Mouse (Mus musculus): ENCODE measurements around the gene Plcb4. TPM values are rescaled to one million over a fixed set of nuclear protein-coding genes. Genes with fewer than 3 reads are reported as not detected.
"Not testable (repeated sequence)": the region's sequence is repeated elsewhere in the genome, so short reads cannot be mapped to it uniquely, and the experiment has no call there.

Gene Plcb4
- polyA plus RNA-seq, 1 experiment, result 6.1 TPM

GRCm38 (mm10) chr2:135985536-135986265 lies 326.9 kb downstream of the Plcb4 start:
- H3K27me3 ChIP-seq (replicated peaks; ENCODE audit: control insufficient read depth, insufficient read depth, low read length), result no peaks in the 10 kb centered on the region
- no peaks in the 10 kb centered on the region for H3K36me3 ChIP-seq (ENCODE audit: control insufficient read depth, insufficient read depth, low read length)
- H3K4me3 ChIP-seq (ENCODE audit: insufficient read depth, low read depth, low read length), result no peak overlapping the region
- 89% methylated on average over 15 of the region's 15 CpGs for WGBS
- no peaks in the 10 kb centered on the region for H3K4me1 ChIP-seq (ENCODE audit: control insufficient read depth, insufficient read depth, low read length)
- no peak overlapping the region for H3K27ac ChIP-seq (ENCODE audit: insufficient read depth, low read depth, low read length)
- TF ChIP-seq POLR2A (IDR thresholded peaks at IDR 0.05; ENCODE audit: low read depth, low read length) (no peak), CTCF (conservative IDR thresholded peaks at IDR 0.05; ENCODE audit: insufficient read depth, insufficient read length, low read depth, low read length) (no peak)
- no peak for DNase-seq

- H3K27me3 ChIP-seq (replicated peaks; ENCODE audit: control insufficient read depth, insufficient read depth, low read length); DNase-seq; H3K27ac ChIP-seq (ENCODE audit: insufficient read depth, low read depth, low read length); H3K36me3 ChIP-seq (ENCODE audit: control insufficient read depth, insufficient read depth, low read length); H3K4me3 ChIP-seq (ENCODE audit: insufficient read depth, low read depth, low read length); H3K4me1 ChIP-seq (ENCODE audit: control insufficient read depth, insufficient read depth, low read length): not testable (repeated sequence)
Observed at GRCm38 (mm10) chr2:135988475-135988874, 329.7 kb downstream of the Plcb4 start.

GRCm38 (mm10) chr2:135990686-135991085 lies 331.9 kb downstream of the Plcb4 start:
- 76% methylated on average over 10 of the region's 10 CpGs for WGBS
- not testable (repeated sequence) for H3K27ac ChIP-seq (ENCODE audit: insufficient read depth, low read depth, low read length); H3K4me1 ChIP-seq (ENCODE audit: control insufficient read depth, insufficient read depth, low read length)

GRCm38 (mm10) chr2:135993314-135993713 lies 334.5 kb downstream of the Plcb4 start:
- no peak for DNase-seq
- no peak for TF ChIP-seq POLR2A (IDR thresholded peaks at IDR 0.05; ENCODE audit: low read depth, low read length)
- no peak for TF ChIP-seq CTCF (conservative IDR thresholded peaks at IDR 0.05; ENCODE audit: insufficient read depth, insufficient read length, low read depth, low read length)
- Histone ChIP-seq H3K36me3 (ENCODE audit: control insufficient read depth, insufficient read depth, low read length) (no peaks in the 10 kb centered on the region), H3K4me3 (ENCODE audit: insufficient read depth, low read depth, low read length) (no peak overlapping the region), H3K27me3 (replicated peaks; ENCODE audit: control insufficient read depth, insufficient read depth, low read length) (no peaks in the 10 kb centered on the region), H3K4me1 (ENCODE audit: control insufficient read depth, insufficient read depth, low read length) (no peaks in the 10 kb centered on the region), H3K27ac (ENCODE audit: insufficient read depth, low read depth, low read length) (no peak overlapping the region)
- 78% methylated on average over 11 of the region's 11 CpGs for WGBS

More at GRCm38 (mm10) chr2:135990686-135991085, 331.9 kb downstream of the Plcb4 start:
- not testable (repeated sequence) for DNase-seq; H3K27me3 ChIP-seq (replicated peaks; ENCODE audit: control insufficient read depth, insufficient read depth, low read length); H3K36me3 ChIP-seq (ENCODE audit: control insufficient read depth, insufficient read depth, low read length); H3K4me3 ChIP-seq (ENCODE audit: insufficient read depth, low read depth, low read length)

GRCm38 (mm10) chr2:135995196-135995595 lies 336.4 kb downstream of the Plcb4 start:
- H3K4me1 ChIP-seq (ENCODE audit: control insufficient read depth, insufficient read depth, low read length), result no peaks in the 10 kb centered on the region
- WGBS, result 88% methylated on average over 4 of the region's 4 CpGs
- H3K4me3 ChIP-seq (ENCODE audit: insufficient read depth, low read depth, low read length), result no peak overlapping the region
- DNase-seq, result no peak
- TF ChIP-seq POLR2A (IDR thresholded peaks at IDR 0.05; ENCODE audit: low read depth, low read length) (no peak), CTCF (conservative IDR thresholded peaks at IDR 0.05; ENCODE audit: insufficient read depth, insufficient read length, low read depth, low read length) (no peak)
- H3K27me3 ChIP-seq (replicated peaks; ENCODE audit: control insufficient read depth, insufficient read depth, low read length), result no peaks in the 10 kb centered on the region
- H3K27ac ChIP-seq (ENCODE audit: insufficient read depth, low read depth, low read length), result no peak overlapping the region
- H3K36me3 ChIP-seq (ENCODE audit: control insufficient read depth, insufficient read depth, low read length), result no peaks in the 10 kb centered on the region

GRCm38 (mm10) chr2:135996936-135997335 lies 338.1 kb downstream of the Plcb4 start:
- no peak overlapping the region for H3K27ac ChIP-seq (ENCODE audit: insufficient read depth, low read depth, low read length)
- no peak for DNase-seq
- TF ChIP-seq POLR2A (IDR thresholded peaks at IDR 0.05; ENCODE audit: low read depth, low read length) (no peak), CTCF (conservative IDR thresholded peaks at IDR 0.05; ENCODE audit: insufficient read depth, insufficient read length, low read depth, low read length) (no peak)
- H3K27me3 ChIP-seq (replicated peaks; ENCODE audit: control insufficient read depth, insufficient read depth, low read length), result no peaks in the 10 kb centered on the region
- H3K36me3 ChIP-seq (ENCODE audit: control insufficient read depth, insufficient read depth, low read length), result no peaks in the 10 kb centered on the region
- no peak overlapping the region for H3K4me3 ChIP-seq (ENCODE audit: insufficient read depth, low read depth, low read length)
- 91% methylated on average over 6 of the region's 6 CpGs for WGBS
- no peaks in the 10 kb centered on the region for H3K4me1 ChIP-seq (ENCODE audit: control insufficient read depth, insufficient read depth, low read length)

GRCm38 (mm10) chr2:135997361-135998150 lies 338.7 kb downstream of the Plcb4 start:
- TF ChIP-seq CTCF (conservative IDR thresholded peaks at IDR 0.05; ENCODE audit: insufficient read depth, insufficient read length, low read depth, low read length) (no peak), POLR2A (IDR thresholded peaks at IDR 0.05; ENCODE audit: low read depth, low read length) (no peak)

More at GRCm38 (mm10) chr2:135997361-135998150, 338.7 kb downstream of the Plcb4 start:
- DNase-seq, result no peak
- Histone ChIP-seq H3K36me3 (ENCODE audit: control insufficient read depth, insufficient read depth, low read length) (no peaks in the 10 kb centered on the region), H3K4me3 (ENCODE audit: insufficient read depth, low read depth, low read length) (no peak overlapping the region), H3K27ac (ENCODE audit: insufficient read depth, low read depth, low read length) (no peak overlapping the region), H3K27me3 (replicated peaks; ENCODE audit: control insufficient read depth, insufficient read depth, low read length) (no peaks in the 10 kb centered on the region), H3K4me1 (ENCODE audit: control insufficient read depth, insufficient read depth, low read length) (no peaks in the 10 kb centered on the region)
- 79% methylated on average over 18 of the region's 18 CpGs for WGBS
